Mouse (Mus musculus) embryo, embryonic 10.5 days (tissue): ENCODE measurements around the gene Tcirg1.

Source experiments
- DNase-seq: peaks from one replicate; pipeline ENCODE4 v3.0.0-alpha.2; 2015; ENCODE audit warnings: low spot score

Gene Tcirg1

DNA sequence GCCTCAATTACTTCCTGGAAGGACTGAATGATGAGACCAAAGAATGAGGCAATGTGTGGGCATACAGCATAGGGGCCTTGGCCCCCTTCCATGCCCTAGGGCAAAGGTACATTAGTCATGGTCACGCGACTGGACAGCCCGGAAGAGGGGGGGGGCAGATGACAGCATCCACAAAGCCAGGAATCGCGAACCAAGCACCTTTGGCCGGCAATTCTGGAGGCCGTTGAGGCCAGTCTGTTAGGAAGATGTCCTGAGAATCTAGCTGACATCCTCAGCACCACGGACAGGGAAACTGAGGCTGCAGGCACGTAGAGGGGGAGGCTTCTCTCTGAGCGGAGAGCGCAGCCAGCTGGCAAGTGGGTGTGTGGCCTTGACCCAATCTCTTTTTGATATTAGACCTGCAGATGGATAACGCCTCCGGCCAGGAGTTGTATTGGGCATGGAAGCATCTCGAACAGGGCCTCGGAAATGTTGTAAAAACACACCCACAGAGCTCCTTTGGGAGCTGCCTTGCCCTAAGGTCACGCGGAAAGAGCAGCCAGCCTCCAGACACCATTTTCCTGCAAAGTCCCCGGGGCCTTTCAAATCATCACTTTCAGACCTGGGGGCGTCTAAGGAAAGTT lies 56.0 kb downstream of the Tcirg1 start:
- peak; percentile 51 for DNase-seq

- no peak for DNase-seq
Observed at GRCm38 (mm10) chr19:3850076-3850475, 56.9 kb downstream of the Tcirg1 start.

DNA sequence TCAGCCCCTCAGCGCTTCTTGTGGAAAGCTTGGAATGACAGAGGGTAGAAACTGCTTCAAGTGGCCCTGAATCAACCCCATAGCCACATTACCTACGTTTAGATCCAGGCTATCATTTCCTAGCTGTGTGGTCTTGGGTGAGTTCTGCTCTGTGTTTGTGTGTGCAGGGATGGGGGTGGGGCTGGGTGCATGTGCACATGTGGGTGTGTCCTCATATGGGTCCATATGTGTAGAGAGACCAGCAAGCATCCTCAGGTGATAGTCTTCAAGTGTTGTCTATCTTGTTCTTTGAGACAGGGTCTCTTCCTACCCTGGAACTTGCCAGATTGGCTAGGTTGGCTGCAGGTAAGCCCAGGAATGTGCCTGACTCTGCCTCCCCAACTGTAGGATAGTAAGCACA lies 57.7 kb downstream of the Tcirg1 start:
- no peak for DNase-seq

GRCm38 (mm10) chr19:3848207-3848808 lies 58.6 kb downstream of the Tcirg1 start:
- DNase-seq: no peak

DNA sequence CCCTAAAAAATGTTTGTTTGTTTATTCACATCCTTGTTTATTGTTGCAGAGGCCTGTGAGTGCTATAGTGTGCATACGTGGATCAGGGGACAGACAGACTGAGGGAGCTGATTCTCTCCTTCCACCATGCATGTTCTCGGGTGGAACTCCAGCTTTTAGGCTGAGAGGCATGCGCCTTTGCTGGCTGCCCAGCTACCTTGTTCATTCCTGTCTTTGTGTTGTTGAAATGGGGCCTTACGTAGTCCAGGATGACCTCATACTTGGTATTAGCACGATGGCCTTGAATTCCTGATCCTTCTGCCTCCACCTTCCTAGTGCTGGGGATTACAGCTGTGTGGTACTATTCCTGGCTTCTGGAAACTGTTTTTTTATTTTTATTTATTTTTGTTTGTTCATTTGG lies 59.2 kb downstream of the Tcirg1 start:
- no peak for DNase-seq

DNA sequence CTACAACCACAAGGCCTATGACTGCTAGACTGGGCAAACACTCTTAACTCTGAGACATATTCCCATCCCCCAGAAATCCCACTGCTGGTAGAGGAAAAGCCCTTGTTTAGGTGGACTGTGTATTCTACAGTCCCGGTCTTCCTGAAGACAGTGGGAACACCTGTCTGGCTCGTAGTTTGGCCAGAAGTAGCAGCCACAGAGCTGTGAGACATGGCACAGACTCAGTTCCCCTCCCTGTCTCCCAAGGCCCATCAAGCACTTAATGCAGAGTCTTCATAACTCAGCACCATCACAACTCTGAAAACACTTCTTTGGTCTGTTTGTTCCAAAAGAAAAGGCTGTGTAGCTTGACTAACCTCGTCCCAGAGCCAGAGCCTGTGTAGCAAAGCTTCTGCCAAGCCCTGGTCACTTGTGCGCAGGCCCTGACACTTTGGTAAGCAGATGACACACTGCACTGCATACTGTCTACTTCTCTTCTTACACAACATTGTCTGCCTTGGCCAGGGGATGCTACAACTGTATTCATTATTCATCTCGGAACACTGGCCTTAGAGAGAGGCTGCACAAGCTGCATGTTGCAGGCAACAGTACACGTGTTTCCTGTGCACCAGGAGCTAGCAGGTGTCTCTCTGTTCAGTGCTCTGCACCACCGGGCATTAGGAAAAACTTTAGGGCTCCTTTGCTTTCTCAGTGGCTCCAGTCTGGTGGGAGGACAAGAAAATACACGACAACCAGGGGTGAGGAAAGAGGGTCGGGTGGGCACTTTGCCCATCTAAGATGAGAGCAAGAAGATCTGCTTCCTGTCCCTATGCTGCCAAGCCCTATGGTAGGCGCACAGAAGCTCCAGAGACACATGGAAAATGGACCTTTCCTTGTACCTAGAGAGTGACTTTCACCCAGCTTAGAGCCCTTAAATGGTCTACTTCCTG lies 60.0 kb downstream of the Tcirg1 start:
- no peak for DNase-seq
